Mouse (Mus musculus) brown adipose tissue, adult 24 weeks (tissue): ENCODE data around the gene Dcaf17. TPM values are rescaled to one million over a fixed set of nuclear protein-coding genes. Genes with fewer than 3 reads are reported as not detected.

Experiments used
- H3K27ac ChIP-seq: fragments of 200-500 bp; replicated peaks from 2 replicates; pipeline ENCODE4 v1.5.1; 2012; ENCODE audit warnings: low read depth, mild to moderate bottlenecking, low read length
- H3K4me1 ChIP-seq: fragments of 200-500 bp; 2 replicates; pipeline ENCODE4 v1.6.1; 2012; ENCODE audit warnings: low read length, mixed read lengths; ENCODE audit not compliant: control insufficient read depth, insufficient read depth, insufficient read length
- H3K4me3 ChIP-seq: fragments of 200-500 bp; 2 replicates; pipeline ENCODE4 v1.5.1; 2012; ENCODE audit warnings: low read depth, mild to moderate bottlenecking, low read length, moderate library complexity; ENCODE audit not compliant: insufficient read depth
- polyA plus RNA-seq: library from polyadenylated mRNA; stranded (reverse); fragments of >200 nt; gene quantifications from 2 replicates; pipeline ENCODE4 v1.2.4, GENCODE M21; 2012; ENCODE audit not compliant: missing spikeins, insufficient read depth, insufficient read length

Gene Dcaf17
- polyA plus RNA-seq, 1 experiment, result 6.5 TPM

DNA sequence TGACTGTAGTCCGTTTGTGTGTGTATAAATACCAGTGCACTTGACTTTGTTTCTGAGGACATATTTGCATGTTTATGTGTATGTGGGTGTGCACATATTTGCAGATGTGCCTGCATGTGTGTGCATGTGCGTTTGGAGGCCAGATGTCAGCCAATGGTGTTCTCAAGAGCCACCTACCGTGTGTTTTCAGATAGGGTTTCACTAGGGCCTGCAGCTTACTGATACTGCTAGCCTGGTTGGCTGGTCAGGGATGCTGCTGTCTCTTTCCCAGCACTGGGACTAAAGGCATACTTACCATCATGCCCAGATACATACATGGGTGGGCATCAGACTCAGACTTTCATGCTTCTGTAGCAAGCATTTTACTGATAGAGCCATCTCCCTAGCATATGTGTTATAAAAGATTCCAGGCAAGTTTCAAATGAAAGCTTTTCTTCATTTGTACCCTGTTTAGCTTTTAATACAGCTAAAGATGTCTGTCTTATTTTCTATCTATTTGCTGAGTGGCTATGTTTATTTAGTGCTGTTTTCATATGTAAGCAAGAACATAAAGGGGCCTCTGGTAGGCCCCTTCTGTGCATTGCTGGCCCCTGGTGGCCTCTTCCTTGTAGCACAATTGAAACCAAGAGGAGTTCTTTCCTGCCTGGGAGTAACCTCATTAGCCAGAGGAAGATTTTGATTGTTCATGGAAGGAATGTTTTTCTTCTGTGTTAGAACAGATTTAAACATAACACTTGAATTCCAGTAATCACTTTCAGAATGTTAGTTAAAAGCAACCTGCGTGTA lies 35.7 kb downstream of the Dcaf17 start:
- Histone ChIP-seq H3K4me1 (no peaks in the 10 kb centered on the region), H3K27ac (no peak overlapping the region), H3K4me3 (no peak overlapping the region)

DNA sequence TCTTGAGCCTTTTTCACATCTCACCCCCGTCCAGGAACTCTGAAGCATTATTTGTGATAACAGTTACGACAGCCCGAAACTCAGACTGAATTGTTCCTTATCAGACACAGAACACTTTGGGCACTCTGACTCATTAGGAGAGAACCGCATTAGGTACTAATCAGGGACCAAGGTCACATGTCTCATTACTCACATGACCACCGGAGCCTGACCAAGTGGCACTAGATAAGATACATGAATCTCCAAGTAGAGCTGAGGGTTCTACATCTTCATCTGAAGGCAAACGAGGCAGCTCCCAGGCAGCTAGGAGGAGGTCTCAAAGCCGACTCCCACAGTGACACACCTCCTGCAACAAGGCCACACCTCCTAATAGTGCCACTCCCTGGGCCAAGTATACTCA lies 41.0 kb downstream of the Dcaf17 start:
- H3K27ac ChIP-seq, result no peak overlapping the region

DNA sequence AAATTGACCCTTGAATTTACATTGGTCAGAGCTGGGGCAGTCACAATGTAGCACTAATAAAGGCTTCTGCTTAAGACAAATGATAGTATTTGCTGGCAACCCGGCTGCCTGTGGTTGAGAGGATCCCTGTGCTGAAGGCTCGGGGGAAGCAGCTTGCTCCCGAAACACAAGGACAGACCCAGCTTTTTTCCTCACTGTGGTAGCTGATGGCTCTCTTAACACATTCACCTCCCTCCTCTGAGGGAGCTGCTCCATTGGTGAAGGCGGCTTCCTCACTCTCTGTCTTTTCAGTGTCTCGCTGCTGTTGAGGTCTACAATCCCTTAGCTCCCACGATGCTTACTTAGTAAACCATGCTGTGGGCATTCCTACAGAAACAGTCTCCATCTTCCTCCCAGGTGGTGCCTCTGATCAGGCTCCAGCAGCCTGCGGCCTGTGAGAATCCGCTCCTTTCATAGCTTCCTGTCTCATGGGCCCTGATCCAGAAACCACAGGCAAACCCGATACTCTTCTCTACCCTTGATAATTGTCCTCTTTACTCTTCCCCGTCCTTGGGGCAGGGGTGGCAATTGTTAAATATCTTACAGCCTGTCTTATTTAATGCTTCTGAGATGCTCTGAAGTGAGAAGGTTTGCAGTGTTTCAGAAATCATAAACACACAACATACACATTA lies 47.6 kb downstream of the Dcaf17 start:
- H3K4me1 ChIP-seq, result no peaks in the 10 kb centered on the region
- H3K27ac ChIP-seq, result no peak overlapping the region
- no peak overlapping the region for H3K4me3 ChIP-seq

More for the DNA sequence above, 41.0 kb downstream of the Dcaf17 start:
- Histone ChIP-seq H3K4me1 (no peaks in the 10 kb centered on the region), H3K4me3 (no peak overlapping the region)

DNA sequence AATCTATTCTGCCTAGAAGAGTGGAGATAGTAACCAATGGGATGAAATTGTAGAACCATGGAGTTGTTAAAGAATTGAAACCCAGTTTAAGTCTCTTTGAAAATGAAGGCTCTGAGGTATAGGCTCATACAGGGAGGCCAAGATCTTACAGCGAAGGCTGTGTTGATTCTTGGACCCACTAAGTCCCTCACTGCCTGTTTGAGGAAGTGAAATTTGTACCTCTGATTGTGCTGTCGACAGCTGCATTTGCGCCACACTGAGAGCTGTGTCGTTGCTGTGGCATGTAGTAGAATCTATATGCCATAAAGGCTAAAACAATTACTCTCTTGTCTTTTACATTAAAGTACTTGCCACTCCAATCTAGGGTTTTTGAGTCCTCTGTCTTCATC lies 48.2 kb downstream of the Dcaf17 start:
- H3K4me3 ChIP-seq, result no peak overlapping the region
- no peaks in the 10 kb centered on the region for H3K4me1 ChIP-seq
- H3K27ac ChIP-seq, result no peak overlapping the region

DNA sequence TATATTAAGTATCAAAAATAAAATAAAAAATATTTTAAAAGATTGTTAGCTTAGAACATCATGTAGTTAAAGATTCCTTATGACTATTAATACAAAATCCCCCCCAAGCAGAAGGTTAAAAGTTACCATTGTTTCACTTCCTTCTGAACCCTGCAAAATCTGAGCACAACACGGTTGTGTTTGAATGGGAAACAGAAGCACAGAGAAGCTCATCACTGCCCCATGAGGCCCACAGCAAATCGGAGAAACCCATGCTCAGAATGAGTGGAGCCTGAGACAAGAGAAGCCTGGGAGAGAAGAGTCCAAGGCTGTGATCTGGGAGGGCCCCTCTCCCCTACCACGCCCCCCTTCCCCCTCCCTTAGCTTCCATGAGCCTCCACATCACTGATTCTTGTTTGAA lies 49.6 kb downstream of the Dcaf17 start:
- H3K4me1 ChIP-seq, result no peaks in the 10 kb centered on the region
- H3K4me3 ChIP-seq, result no peak overlapping the region
- no peak overlapping the region for H3K27ac ChIP-seq

DNA sequence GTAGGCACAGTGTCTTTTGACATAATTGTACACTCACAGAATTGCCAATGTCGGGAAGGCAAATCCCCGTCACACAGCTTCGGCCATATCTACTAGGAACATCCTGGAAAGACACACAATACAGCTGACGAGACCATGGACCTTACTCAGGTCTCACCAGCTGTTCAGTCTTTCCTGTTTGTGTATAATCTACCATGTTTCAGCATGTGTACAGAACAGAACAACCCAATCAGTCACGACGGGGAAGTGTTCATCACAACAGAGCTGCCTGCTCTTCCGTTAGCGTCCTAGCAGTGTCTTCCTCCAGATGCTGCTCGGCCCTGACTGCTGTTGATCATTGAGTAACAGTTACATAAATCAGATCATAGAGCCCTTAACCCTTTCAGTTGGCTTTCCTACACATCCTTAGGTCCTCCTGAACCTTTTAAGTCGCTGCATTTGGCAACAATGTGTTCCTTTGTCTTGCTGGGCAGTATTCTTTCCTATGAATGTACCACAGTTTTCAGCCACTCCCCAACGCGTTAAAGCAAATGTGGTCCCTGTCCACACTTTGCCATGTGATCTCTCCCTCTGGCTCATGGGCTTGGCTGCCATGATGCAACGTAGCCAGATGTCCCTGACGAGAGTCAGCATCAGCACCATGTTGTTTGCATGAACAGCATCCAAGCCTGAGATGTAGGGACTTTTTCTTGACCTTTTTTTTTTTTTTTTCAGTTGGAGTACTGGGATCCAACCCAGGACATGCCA lies 50.5 kb downstream of the Dcaf17 start:
- Histone ChIP-seq H3K4me3 (no peak overlapping the region), H3K4me1 (no peaks in the 10 kb centered on the region), H3K27ac (no peak overlapping the region)

DNA sequence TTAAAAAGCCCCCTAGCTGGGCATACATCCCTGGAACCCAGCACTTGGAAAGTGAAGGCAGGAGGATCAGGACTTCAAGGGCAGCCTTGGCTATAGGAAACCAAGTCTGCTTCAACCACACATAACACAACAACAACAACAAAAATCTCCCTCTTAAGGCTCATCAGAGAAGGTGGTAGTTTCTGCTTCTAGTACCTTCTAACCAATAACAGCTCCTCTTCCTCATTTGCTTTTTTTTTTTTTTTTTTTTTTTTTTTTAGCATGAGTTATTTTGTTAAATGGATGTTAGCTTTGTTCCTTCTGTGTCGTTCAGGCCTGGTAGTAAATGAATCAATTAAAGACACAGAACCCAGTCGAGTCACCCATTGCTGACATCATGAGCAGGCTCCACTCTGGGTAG lies 52.1 kb downstream of the Dcaf17 start:
- Histone ChIP-seq H3K4me1 (no peaks in the 10 kb centered on the region), H3K27ac (no peak overlapping the region), H3K4me3 (no peak overlapping the region)

DNA sequence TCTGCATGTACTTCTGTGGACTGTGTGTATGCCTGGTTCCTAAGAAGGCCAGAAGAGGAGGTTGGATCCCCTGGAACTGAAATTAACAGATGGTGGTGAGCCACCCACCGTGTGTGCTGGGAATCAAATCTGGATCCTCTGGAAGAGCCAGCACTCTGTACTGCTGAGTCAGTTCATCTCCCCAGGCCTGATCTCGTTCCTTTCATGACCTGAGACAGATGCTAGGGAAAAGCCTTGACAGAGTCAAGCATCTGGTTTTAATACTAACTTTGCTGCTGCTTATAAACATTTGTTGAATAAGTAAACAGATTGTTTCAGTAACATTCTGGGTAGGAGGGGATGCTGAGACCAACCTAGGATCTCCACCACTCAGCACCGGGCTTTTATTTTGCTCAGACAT lies 53.4 kb downstream of the Dcaf17 start:
- no peaks in the 10 kb centered on the region for H3K4me1 ChIP-seq
- H3K27ac ChIP-seq, result no peak overlapping the region
- H3K4me3 ChIP-seq, result no peak overlapping the region

DNA sequence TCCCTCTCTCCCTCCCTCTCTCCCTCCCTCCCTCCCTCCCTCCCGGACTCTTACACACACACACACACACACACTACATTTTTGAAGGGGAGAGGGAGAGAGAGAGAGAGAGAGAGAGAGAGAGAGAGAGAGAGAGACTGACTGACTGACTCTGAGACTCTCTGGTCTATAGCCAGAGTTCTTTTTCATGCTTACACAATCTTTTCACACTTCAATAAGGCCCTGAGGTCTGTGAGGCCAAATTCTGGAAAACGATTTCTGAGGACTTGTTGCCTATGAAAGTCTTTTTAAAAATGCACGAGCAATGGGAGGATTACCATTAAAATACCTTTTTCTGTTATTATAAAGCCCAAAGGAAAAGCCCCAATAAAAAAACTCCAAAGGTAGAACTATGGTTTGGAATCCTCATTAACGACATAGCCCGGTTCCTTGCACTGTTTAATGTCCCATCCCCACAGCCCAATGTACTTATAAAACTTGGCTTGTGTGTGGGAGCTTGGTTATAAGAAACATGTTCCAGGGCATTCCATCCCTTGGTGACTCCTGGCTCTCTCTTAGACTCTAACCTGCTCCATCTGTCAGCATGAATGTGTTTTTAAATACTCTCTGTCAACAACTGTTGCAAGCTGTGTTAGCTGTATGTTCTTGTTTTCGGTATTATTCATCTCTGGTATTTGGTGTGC lies 58.5 kb downstream of the Dcaf17 start:
- Histone ChIP-seq H3K4me1 (no peaks in the 10 kb centered on the region), H3K27ac (no peak overlapping the region), H3K4me3 (no peak overlapping the region)

DNA sequence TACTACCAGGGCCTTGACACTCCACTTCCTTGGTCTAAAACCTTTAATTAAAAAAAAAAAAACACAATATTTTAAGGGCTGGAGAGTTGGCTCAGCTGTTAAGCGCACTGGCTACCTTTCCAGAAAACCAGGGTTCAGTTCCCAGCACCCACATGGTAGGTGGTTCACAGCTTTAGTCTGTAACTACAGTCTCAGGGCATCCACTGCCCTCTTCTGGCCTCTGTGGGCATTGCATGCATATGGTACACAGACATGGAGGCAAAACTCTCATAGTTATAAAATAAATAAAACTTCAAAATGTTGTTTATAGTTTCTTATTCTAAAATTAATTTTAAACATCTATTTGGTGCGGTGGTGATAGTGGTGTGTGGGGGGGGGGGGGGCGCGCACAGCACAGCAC lies 61.0 kb downstream of the Dcaf17 start:
- no peaks in the 10 kb centered on the region for H3K4me1 ChIP-seq
- H3K4me3 ChIP-seq, result no peak overlapping the region
- H3K27ac ChIP-seq, result no peak overlapping the region

DNA sequence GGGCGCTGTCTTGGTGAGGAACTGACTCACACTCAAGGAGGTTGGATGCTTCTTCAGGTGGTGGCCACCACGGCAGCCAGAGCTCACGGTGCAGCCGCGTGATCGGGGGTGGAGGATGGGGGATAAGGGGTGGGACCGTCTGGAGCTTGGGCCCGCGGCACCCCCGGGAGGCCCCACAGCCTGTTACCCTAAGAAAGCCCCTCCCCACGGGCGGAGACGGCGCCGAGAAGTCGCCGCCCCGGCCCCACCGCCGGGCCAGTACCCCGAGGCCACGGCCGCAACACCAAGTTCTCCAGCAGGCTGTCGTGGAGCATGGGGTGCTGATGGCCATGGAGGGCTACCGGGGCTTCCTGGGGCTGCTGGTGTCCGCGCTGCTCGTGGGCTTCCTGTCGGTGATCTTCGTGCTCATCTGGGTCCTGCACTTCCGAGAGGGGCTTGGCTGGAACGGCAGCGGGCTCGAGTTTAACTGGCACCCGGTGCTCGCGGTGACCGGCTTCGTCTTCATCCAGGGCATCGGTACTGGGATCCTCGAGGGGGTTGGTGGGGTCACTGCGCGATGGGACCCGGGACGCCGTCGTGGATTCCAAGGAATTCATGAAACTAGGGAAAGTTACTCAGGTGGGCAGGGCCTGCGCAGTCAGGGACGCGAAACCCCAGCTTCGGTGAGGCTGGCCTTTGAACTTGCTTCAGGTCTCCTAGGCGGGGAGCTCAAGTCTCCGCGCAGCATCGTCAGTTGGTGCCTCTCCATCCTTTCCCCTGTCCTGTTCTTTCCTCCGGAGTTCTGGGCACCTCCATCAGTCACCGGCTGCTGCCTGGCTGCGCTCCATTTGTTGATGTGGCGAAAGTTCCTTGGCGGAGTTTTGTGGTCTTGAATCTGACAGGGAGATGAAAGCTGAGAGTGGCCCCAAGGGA lies 62.9 kb downstream of the Dcaf17 start, which contains the start of gene Cybrd1:
Gene Cybrd1, plus strand, starts transcription at position 127 of the 912 bp plus-strand sequence.
- Histone ChIP-seq H3K27ac (no peak within 1 kb of the TSS), H3K4me1 (no peaks in the 10 kb centered on the region), H3K4me3 (peak within 1 kb of the TSS; percentile 39)

DNA sequence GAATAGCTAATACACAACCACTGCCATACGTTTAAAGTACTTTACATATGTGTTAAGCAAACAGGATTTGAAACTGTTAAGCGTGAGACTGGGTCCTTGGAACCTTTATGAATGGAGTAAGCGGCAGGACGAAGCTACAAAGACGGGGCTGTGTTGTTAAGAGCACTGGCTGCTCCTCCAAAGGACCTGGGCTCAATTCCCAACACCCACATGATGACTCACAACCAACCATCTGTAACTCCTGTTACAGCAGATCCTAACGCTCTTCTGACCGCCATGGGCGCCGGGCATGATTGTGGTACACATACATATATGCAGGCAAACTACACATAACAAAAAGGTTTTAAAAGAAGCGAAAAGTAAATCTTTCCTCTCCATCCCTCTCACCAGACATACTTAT lies 65.7 kb downstream of the Dcaf17 start:
- Histone ChIP-seq H3K4me1 (no peaks in the 10 kb centered on the region), H3K27ac (no peak overlapping the region), H3K4me3 (no peak overlapping the region)

DNA sequence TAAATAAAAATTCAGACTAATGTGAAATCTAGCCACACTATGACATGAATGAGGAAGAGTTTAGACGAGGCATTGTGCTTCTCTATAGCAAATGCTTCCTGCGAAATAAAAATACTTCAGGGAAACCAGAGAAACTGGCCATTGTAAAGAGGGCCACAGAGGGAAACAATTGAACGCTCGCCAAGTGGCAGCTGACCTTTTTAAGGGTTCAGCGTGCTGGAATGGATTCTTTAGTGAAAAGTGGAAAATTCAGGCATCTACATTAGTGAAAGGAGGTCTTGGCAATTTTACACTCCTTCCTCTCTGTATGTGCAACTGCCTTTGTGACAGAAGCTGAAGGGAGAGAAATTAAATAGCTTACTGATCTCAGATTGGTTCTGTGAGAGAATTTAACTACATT lies 66.3 kb downstream of the Dcaf17 start:
- H3K27ac ChIP-seq, result no peak overlapping the region
- no peak overlapping the region for H3K4me3 ChIP-seq
- no peaks in the 10 kb centered on the region for H3K4me1 ChIP-seq

DNA sequence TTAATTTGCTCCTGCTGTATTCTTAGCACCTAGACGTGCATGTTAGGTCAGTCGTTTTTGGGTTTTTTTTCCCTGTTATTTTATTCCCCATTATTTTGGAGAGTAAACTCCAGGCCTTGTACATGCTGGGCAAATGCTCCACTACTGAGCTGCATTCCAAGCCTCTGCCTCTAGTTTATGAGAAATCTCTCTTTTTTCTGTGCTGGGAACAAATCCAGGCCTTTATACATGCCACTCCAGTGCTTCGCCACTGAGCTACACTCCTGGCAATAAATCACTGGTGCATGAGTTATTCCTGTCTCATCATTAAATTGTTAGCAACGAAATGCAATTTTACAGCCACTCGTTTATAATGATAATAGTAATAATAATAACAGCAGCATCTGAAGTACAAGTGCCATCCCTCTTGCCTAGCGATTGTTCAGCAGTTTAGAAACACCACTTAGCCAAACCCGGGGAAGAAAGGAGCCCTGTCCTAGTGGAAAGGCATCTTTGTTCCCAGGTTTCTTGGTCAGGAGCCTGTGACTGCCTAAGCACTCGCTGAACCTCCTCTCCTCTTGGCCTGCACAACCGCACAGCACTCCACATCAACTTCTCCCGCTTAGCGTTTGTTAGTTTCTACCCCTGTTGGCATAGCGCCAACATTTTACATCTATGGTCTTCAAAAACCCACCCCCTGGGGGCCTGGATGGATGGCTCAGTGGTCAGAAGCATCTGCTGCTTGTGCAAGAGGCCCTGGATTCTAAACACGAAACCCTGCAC lies 67.3 kb downstream of the Dcaf17 start:
- no peak overlapping the region for H3K27ac ChIP-seq
- no peaks in the 10 kb centered on the region for H3K4me1 ChIP-seq
- no peak overlapping the region for H3K4me3 ChIP-seq
